Mouse (Mus musculus) lung, embryonic 15.5 days (tissue): ENCODE results near the gene Ctsa. TPM values are rescaled to one million over a fixed set of nuclear protein-coding genes. Genes with fewer than 3 reads are reported as not detected.
"Not testable (repeated sequence)": the region's sequence is repeated elsewhere in the genome, so short reads cannot be mapped to it uniquely, and the experiment has no call there.

ENCODE experiments used
- ATAC-seq: fragments of 200-750 bp; cut with Nextera tagmentation; 2 replicates; pipeline ENCODE4 v1.8.0; 2017; ENCODE audit warnings: moderate number of reproducible peaks, borderline replicate concordance; ENCODE audit not compliant: low FRiP score, low TSS enrichment; ENCODE audit errors: extremely low read depth
- H3K27ac ChIP-seq: fragments of 300-500 bp; sonication (generic); 2 replicates; pipeline ENCODE4 v1.5.1; 2015; ENCODE audit warnings: moderate library complexity, mild to moderate bottlenecking, inconsistent platforms
- H3K27me3 ChIP-seq: fragments of 300-500 bp; sonication (generic); 2 replicates; pipeline ENCODE4 v1.6.1; 2015; ENCODE audit warnings: inconsistent platforms
- H3K36me3 ChIP-seq: fragments of 300-500 bp; sonication (generic); 2 replicates; pipeline ENCODE4 v1.6.1; 2015; ENCODE audit warnings: inconsistent platforms
- H3K4me1 ChIP-seq: fragments of 300-500 bp; sonication (generic); 2 replicates; pipeline ENCODE4 v1.6.1; 2015; ENCODE audit warnings: inconsistent platforms
- H3K4me2 ChIP-seq: fragments of 300-500 bp; sonication (generic); 2 replicates; pipeline ENCODE4 v1.6.1; 2015; ENCODE audit warnings: inconsistent platforms, mild to moderate bottlenecking, moderate library complexity
- H3K4me3 ChIP-seq: fragments of 300-500 bp; sonication (generic); 2 replicates; pipeline ENCODE4 v1.5.1; 2015; ENCODE audit warnings: mild to moderate bottlenecking, inconsistent platforms
- H3K9ac ChIP-seq: fragments of 300-500 bp; sonication (generic); 2 replicates; pipeline ENCODE4 v1.6.1; 2015; ENCODE audit warnings: inconsistent platforms
- H3K9me3 ChIP-seq: fragments of 300-500 bp; sonication (generic); 2 replicates; pipeline ENCODE4 v1.6.1; 2016; ENCODE audit warnings: inconsistent platforms
- WGBS: fragments of 180-500 bp; shearing (Covaris S2); methylation state at CpG from one replicate; pipeline ENCODE4 v1.1.7; 2015; 5-methylcytosine and 5-hydroxymethylcytosine counted together
- polyA plus RNA-seq: library from polyadenylated mRNA; unstranded; fragments of >200 nt; fragmentation: Nextera tagmentation; extraction: Ambion mirVana; gene quantifications from 2 replicates; pipeline ENCODE4 v1.2.1, GENCODE M21; 2015

The Ctsa gene
- polyA plus RNA-seq, 1 experiment from 2014 or later, result 139 TPM

DNA sequence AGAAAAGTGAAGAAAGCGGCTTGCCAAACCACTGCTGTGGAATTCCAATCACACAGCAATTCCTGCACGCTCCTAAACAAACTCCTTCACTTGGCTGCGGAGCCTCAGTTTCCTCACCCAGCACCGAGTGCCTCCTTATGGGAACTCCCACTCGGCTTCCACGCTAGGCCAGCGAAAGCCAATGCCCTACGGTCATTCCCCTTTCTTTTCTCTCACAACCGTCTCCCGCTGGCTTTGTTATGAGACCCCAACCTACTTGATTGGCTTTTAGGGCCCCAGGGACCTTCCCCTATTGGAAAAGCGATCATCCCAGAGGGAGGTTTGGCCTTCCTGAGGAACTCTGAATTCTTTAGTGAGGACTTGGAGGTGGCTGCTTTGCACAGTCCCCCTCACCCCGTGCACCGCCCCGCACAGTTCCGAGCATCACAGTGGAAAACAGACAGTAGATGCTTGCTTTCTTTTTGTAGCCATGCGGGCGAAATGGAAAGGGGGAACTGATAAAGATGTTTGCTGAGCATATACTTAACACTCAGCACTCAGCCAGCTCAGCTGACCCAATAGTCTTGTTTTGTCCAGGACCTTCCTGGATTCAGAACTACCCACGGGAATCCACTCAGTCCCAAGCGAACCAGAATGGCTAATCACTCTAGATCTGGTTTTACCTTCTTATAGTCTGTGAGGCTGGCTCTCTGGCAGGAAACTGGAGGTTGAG lies 25.3 kb downstream of the Ctsa start:
- H3K36me3 ChIP-seq, result 0 out of 2 replicates have a peak, but pooled peaks cover 2% of the 10 kb centered on the region
- no peak; the same call in 1 of the 2 replicates for ATAC-seq
- no peaks in the 10 kb centered on the region for H3K9me3 ChIP-seq
- H3K4me3 ChIP-seq, result peak overlapping the region; percentile 57
- 8% methylated on average over 19 of the region's 19 CpGs for WGBS
- H3K27me3 ChIP-seq, result no peaks in the 10 kb centered on the region
- H3K4me1 ChIP-seq, result peaks cover 67% of the 10 kb centered on the region
- peak overlapping the region; percentile 59 for H3K27ac ChIP-seq
- H3K9ac ChIP-seq, result peak overlapping the region; percentile 41
- H3K4me2 ChIP-seq, result peak overlapping the region; percentile 94

DNA sequence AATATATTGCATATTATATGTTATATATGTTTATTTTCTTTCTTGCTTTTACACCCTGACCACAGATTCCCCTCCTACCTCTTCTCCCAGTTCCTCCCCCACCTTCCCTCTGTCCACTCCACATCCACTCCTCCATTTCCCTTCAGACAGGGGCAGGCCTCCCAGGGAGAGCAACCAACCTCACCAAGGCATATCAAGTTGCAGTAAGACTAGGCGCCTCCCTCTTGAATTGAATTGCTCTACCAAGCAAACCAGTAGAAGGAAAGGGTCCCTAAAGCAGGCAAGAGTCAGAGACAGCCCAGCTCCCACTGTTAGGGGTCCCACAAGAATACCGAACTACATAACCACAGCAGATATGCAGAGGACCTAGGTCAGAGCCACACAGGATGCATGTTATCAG lies 26.5 kb downstream of the Ctsa start:
- Histone ChIP-seq H3K36me3 (no peaks in the 10 kb centered on the region), H3K4me2 (no peak overlapping the region), H3K4me1 (peaks cover 68% of the 10 kb centered on the region), H3K27me3 (no peaks in the 10 kb centered on the region), H3K4me3 (no peak overlapping the region), H3K27ac (no peak overlapping the region), H3K9ac (no peak overlapping the region), H3K9me3 (no peaks in the 10 kb centered on the region)
- no peak for ATAC-seq
- WGBS, result 44% methylated on average over 2 of the region's 2 CpGs

DNA sequence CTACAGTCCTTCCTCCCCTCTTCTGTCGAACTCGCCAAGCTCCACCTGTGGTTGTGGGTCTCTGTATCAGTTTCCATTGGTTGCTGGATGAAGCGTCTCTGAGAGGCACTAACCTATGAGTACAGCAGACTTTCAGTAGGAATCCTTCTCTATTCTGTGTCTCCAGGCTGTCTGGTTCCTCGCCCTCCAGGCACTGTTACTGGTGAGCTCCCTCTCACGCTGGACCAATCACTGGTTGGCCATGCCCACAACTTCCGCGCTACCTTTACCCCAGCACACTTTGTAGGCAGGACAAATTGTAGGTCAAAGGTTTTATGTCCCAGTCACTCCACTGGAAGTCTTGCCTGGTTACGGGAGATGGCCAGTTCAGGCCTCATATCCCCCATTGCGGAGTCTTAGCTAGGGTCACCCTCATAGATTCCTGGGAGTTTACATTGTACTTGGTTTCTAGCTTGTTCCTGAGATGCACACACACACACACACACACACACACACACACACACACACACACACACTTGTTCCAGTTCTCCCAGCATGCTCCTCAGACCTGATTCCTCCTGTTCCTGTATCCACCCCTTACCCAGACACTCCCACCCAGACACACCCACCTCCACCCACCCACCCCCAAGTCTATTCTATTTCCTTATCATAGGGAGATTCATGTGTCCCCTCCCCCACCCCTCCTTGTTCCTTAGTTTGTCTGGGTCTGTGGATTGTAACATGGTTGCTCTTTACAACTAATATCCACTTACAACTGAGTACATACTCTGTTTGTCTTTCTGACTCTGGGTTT lies 27.2 kb downstream of the Ctsa start:
- WGBS, result 63% methylated on average over 9 of the region's 9 CpGs
- H3K27me3 ChIP-seq, result no peaks in the 10 kb centered on the region
- peaks cover 66% of the 10 kb centered on the region for H3K4me1 ChIP-seq
- no peaks in the 10 kb centered on the region for H3K9me3 ChIP-seq
- no peak overlapping the region for H3K9ac ChIP-seq
- no peak for ATAC-seq
- no peak overlapping the region for H3K27ac ChIP-seq
- no peak overlapping the region for H3K4me3 ChIP-seq
- H3K36me3 ChIP-seq, result no peaks in the 10 kb centered on the region
- no peak overlapping the region for H3K4me2 ChIP-seq

DNA sequence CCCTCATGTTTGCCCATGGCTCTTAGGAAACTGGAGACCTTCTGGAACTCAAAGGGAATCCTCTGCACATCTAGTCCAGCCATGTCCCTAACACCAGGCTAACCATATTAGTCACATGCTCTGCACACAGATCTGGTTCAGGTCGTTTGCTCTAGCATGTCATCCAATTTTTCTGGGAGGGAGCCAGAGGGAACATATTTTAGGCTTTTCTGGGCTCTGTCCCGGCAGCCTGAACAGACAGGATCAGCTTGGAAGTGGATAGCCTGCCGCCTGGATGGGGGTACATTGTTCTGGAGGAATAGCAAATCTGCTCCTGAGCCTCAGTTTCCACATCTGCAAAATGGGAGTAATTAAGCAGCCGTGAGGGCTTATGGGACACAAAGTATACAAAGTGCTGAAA lies 28.4 kb downstream of the Ctsa start:
- H3K4me1 ChIP-seq, result peaks cover 55% of the 10 kb centered on the region
- no peak overlapping the region for H3K4me3 ChIP-seq
- no peak for ATAC-seq
- H3K27ac ChIP-seq, result peak overlapping the region; percentile 94
- H3K4me2 ChIP-seq, result no peak overlapping the region
- no peaks in the 10 kb centered on the region for H3K9me3 ChIP-seq
- H3K27me3 ChIP-seq, result no peaks in the 10 kb centered on the region
- no peak overlapping the region for H3K9ac ChIP-seq
- no peaks in the 10 kb centered on the region for H3K36me3 ChIP-seq
- 52% methylated on average over 4 of the region's 4 CpGs for WGBS

DNA sequence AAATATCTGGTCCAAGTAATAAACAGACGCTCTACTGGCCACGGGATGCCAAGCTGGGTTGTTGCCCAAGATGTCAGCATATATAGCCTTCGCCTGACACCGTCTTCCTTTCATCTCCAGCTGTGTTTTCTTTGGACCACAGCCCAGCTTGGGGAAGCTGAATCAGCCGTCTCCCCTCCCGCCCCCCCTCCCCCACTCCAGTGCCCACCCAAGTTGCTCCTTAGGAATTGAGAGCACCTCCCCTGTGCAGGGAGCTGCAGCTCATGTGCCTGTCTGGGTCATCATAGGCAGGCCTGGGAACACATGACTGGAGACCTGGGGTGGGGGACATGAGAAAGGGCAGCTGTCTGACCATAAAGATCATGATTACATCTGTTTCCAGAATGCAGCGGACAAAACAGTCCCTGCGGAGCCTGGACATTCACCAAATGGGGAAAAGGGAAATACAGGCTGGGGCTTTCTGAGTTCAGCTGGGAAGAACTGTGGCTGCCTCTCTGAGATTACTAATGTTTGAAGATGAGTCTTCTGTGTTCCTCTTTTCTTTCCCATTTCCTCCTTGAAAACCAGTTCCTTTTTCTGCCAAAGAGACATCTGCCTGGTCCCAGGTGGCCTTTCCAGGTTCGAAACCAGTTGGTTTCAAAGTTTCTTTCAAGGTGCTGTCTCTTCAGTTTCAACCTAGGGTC lies 29.6 kb downstream of the Ctsa start:
- 20% methylated on average over 9 of the region's 9 CpGs for WGBS
- peaks cover 55% of the 10 kb centered on the region for H3K4me1 ChIP-seq
- H3K9me3 ChIP-seq, result no peaks in the 10 kb centered on the region
- no peaks in the 10 kb centered on the region for H3K36me3 ChIP-seq
- peak; percentile 86 for ATAC-seq
- H3K27ac ChIP-seq, result peak overlapping the region; percentile 94
- H3K4me3 ChIP-seq, result no peak overlapping the region
- no peaks in the 10 kb centered on the region for H3K27me3 ChIP-seq
- 0 out of 2 replicates have a peak overlapping the region, but pooled peaks have one; percentile 16 for H3K4me2 ChIP-seq
- H3K9ac ChIP-seq, result no peak overlapping the region

DNA sequence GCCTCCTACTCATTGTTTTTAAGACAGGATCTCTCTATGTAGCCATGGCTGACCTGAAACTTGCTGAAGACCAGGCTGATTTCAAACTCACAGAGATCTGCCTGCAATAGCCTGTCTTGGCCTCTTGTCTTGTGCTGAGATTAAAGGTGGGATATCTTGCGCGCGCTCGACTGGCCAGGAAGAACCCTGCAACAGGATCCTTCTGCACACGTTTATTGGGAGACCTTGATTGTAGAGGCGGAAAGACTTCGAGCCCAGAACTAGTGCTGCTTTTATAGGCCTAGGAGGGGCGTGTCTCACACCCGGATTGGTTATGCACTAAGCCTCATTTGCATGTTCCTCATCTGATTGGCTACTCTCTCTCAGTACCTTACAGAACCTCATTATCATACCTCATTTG lies 30.7 kb downstream of the Ctsa start:
- H3K36me3 ChIP-seq, H3K4me2 ChIP-seq: not testable (repeated sequence)
- 93% methylated on average over 8 of the region's 9 CpGs for WGBS

DNA sequence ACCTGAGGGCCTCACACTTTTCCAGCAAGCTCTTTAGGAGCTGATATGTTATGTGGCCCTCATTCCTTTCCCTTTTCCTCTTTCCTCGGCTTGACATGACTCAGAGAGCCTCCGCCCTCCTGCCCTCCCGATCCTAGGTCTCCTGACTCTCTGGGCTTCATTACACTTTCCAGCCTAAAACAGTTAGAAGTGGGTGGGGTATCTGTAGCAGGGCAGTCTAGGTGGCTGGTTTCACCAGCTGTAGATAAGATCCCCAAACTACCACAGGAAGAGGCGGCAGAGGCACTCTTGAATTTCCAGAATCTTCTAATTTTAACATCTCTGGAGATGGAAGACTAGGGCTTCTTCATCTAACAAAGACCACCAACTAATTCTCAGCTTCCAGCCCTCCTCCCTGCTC lies 31.9 kb downstream of the Ctsa start:
- Histone ChIP-seq H3K4me3 (no peak overlapping the region), H3K4me1 (peaks cover 39% of the 10 kb centered on the region), H3K9ac (no peak overlapping the region), H3K4me2 (no peak overlapping the region), H3K27ac (no peak overlapping the region), H3K9me3 (no peaks in the 10 kb centered on the region), H3K36me3 (no peaks in the 10 kb centered on the region), H3K27me3 (no peaks in the 10 kb centered on the region)
- ATAC-seq, result no peak
- 71% methylated on average over 4 of the region's 4 CpGs for WGBS

More for the DNA sequence above, 30.7 kb downstream of the Ctsa start:
- H3K27me3 ChIP-seq, H3K9ac ChIP-seq, H3K4me3 ChIP-seq, H3K9me3 ChIP-seq, ATAC-seq: not testable (repeated sequence)
- peak overlapping the region; percentile 94 for H3K27ac ChIP-seq
- H3K4me1 ChIP-seq, result peaks cover 49% of the 10 kb centered on the region

DNA sequence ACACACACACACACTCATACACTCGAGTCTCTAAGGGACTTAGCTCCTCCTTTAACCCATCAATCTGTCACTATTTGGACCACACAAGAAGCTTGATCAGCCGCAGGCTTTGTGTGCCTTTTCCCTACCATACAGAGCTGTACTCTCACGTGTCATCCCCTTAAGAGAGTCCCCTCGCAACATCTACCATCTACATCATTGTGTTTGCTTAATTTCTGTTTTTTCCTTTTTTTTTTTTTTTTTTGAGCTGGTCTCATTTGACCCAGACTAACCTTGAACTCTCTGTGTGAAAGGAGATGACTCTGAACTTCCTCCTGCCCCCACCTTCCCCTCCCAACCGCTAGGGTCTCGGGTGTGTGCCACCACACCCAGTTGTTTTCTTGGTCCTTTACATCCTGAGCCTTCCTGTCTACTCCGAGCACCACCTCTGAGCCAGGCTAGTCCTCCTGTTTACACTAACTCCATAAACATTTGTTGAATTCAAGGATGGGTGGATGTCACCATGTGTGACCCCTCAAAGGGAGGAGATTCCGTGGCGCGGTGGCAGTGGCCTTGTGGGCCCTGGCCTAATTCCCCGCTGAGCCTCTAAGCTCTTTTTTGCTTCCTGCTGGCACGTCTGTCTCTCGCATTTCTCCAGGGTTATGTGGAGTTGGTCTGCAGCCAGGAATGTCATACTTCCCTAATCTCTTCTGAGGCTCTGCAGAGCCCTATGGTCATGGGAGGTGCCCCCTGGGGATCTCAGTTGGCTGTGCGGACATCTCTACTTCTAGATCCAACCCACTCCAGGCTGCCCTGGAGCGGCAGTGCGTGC lies 34.3 kb downstream of the Ctsa start:
- H3K27ac ChIP-seq, result peak overlapping the region; percentile 88
- peak; percentile 47; the same call in 1 of the 2 replicates for ATAC-seq
- H3K4me1 ChIP-seq, result peaks cover 23% of the 10 kb centered on the region
- no peaks in the 10 kb centered on the region for H3K9me3 ChIP-seq
- H3K27me3 ChIP-seq, result no peaks in the 10 kb centered on the region
- no peaks in the 10 kb centered on the region for H3K36me3 ChIP-seq
- no peak overlapping the region for H3K4me3 ChIP-seq
- no peak overlapping the region for H3K9ac ChIP-seq
- H3K4me2 ChIP-seq, result no peak overlapping the region
- WGBS, result 27% methylated on average over 16 of the region's 16 CpGs

DNA sequence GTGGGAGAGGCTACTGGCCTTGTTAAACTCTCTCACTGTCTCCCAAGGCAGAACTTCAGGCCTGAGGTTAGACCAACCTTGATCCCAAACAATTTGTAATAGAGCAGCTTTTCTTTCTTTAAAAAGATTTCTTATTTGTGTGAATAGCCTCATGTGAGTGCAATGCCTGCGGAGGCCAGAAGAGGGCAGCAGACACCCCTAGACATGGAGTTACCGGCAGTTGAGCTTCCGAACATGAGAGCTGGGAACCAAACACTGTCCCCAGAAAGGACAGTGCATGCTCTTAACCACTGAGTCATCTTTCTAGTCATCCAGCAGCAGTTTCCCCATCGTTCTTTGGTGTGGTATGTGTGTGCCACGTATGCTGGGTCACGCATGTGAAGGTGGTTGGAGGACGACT lies 34.9 kb downstream of the Ctsa start:
- WGBS, result 90% methylated on average over 7 of the region's 7 CpGs
- no peaks in the 10 kb centered on the region for H3K27me3 ChIP-seq

DNA sequence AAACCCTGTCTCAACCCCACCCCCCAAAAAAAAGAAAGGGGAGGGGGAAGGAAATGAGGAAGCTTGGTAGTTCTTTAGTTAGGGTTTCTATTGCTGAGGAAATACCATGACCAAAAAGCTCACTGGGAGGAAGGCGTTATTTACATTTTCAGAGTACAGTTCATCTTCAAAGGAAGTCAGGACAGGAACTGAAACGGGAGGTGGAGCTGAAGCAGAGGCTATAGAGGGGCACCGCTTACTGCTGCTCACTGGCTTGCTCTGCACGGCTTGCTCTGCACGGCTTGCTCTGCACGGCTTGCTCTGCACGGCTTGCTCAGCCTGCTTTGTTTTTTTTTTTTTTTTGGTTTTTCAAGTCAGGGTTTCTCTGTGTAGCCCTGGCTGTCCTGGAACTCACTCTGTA lies 35.8 kb downstream of the Ctsa start:
- Histone ChIP-seq H3K9ac (no peak overlapping the region), H3K9me3 (no peaks in the 10 kb centered on the region), H3K4me3 (no peak overlapping the region), H3K4me2 (no peak overlapping the region), H3K36me3 (no peaks in the 10 kb centered on the region), H3K4me1 (peaks cover 12% of the 10 kb centered on the region; the same call in 1 of the 2 replicates), H3K27me3 (no peaks in the 10 kb centered on the region), H3K27ac (peak overlapping the region; percentile 88; the same call in 1 of the 2 replicates)
- WGBS, result 41% methylated on average over 7 of the region's 7 CpGs
- ATAC-seq, result peak; percentile 29; the same call in 1 of the 2 replicates

More for the DNA sequence above, 34.9 kb downstream of the Ctsa start:
- no peak for ATAC-seq
- Histone ChIP-seq H3K27ac (peak overlapping the region; percentile 88), H3K9ac (no peak overlapping the region), H3K9me3 (no peaks in the 10 kb centered on the region), H3K4me2 (no peak overlapping the region), H3K4me3 (no peak overlapping the region), H3K4me1 (peaks cover 17% of the 10 kb centered on the region), H3K36me3 (no peaks in the 10 kb centered on the region)

DNA sequence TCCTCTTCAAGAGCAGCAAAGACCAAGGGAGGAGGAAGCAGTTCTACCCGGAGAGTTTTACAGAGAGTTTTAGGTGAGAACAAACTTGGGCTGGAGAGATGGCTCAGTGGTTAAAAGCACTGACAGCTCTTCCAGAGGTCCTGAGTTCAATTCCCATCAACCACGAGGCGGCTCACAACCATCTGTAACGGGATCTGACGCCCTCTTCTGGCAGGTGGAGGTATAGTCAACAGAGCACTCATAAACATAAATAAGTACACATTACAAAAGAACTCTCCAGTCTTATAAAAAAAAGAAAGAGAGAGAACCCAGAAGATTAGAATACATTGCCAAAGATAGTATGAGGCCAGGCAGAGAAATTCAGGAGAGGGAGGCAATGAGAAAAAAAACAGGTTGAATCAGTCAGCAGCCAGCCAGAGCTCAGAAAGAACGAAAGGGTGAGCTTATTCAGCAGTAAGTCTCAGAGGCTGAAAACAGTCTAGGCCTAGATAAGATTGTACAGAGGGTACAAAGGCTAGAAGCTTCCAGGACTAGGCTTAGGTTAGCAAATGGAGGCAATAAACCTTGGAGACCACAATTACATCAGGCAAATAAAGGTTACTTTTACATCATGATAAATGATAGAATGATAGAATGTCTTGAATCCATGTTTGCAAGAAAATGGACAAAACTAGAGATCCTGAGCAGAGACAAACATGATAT lies 39.1 kb downstream of the Ctsa start:
- ATAC-seq, result no peak
- Histone ChIP-seq H3K4me1 (peaks cover 28% of the 10 kb centered on the region), H3K36me3 (no peaks in the 10 kb centered on the region), H3K9ac (no peak overlapping the region), H3K4me2 (no peak overlapping the region), H3K27ac (no peak overlapping the region), H3K9me3 (no peaks in the 10 kb centered on the region), H3K27me3 (no peaks in the 10 kb centered on the region), H3K4me3 (no peak overlapping the region)
- WGBS, result 54% methylated on average over 6 of the region's 6 CpGs
